Mouse (Mus musculus): ENCODE data around the gene Ninj2. TPM values are rescaled to one million over a fixed set of nuclear protein-coding genes. Genes with fewer than 3 reads are reported as not detected.

The Ninj2 gene
- polyA plus RNA-seq, 1 experiment from 2014 or later, result not detected

GRCm38 (mm10) chr6:120072630-120073029 is 20.5 kb upstream of the Ninj2 start:
- no peaks in the 10 kb centered on the region for H3K4me1 ChIP-seq (ENCODE audit: control insufficient read depth, insufficient read depth, low read length)
- H3K27me3 ChIP-seq (ENCODE audit: control insufficient read depth, insufficient read depth, low read length), result no peaks in the 10 kb centered on the region
- H3K9me3 ChIP-seq (ENCODE audit: control insufficient read depth, low read length), result no peaks in the 10 kb centered on the region
- H3K27ac ChIP-seq (ENCODE audit: low read depth, low read length), result no peak overlapping the region
- no peak for ATAC-seq (ENCODE audit: low read depth)
- no peak overlapping the region for H3K9ac ChIP-seq (replicated peaks; ENCODE audit: low read depth, low read length)
- no peak overlapping the region for H3K4me3 ChIP-seq (ENCODE audit: low read depth, low read length)
- no peak overlapping the region for H3K4me2 ChIP-seq (ENCODE audit: low read depth, low read length)
- H3K36me3 ChIP-seq (ENCODE audit: control insufficient read depth, insufficient read depth, low read length), result no peaks in the 10 kb centered on the region
- 79% methylated on average over 2 of the region's 2 CpGs for WGBS

- WGBS, result 90% methylated on average over 6 of the region's 6 CpGs
- H3K9ac ChIP-seq (replicated peaks; ENCODE audit: low read depth, low read length), result no peak overlapping the region
- no peak overlapping the region for H3K27ac ChIP-seq (ENCODE audit: low read depth, low read length)
- no peaks in the 10 kb centered on the region for H3K36me3 ChIP-seq (ENCODE audit: control insufficient read depth, insufficient read depth, low read length)
- no peak for ATAC-seq (ENCODE audit: low read depth)
- no peaks in the 10 kb centered on the region for H3K27me3 ChIP-seq (ENCODE audit: control insufficient read depth, insufficient read depth, low read length)
- H3K4me1 ChIP-seq (ENCODE audit: control insufficient read depth, insufficient read depth, low read length), result no peaks in the 10 kb centered on the region
- no peaks in the 10 kb centered on the region for H3K9me3 ChIP-seq (ENCODE audit: control insufficient read depth, low read length)
- no peak overlapping the region for H3K4me3 ChIP-seq (ENCODE audit: low read depth, low read length)
- no peak overlapping the region for H3K4me2 ChIP-seq (ENCODE audit: low read depth, low read length)
These were observed 16.3 kb upstream of the Ninj2 start for GRCm38 (mm10) chr6:120076619-120077450.

- Histone ChIP-seq H3K4me1 (ENCODE audit: control insufficient read depth, insufficient read depth, low read length) (no peaks in the 10 kb centered on the region), H3K9ac (replicated peaks; ENCODE audit: low read depth, low read length) (no peak overlapping the region), H3K27me3 (ENCODE audit: control insufficient read depth, insufficient read depth, low read length) (no peaks in the 10 kb centered on the region), H3K9me3 (ENCODE audit: control insufficient read depth, low read length) (no peaks in the 10 kb centered on the region), H3K4me2 (ENCODE audit: low read depth, low read length) (no peak overlapping the region), H3K27ac (ENCODE audit: low read depth, low read length) (no peak overlapping the region), H3K4me3 (ENCODE audit: low read depth, low read length) (no peak overlapping the region), H3K36me3 (ENCODE audit: control insufficient read depth, insufficient read depth, low read length) (no peaks in the 10 kb centered on the region)
- ATAC-seq (ENCODE audit: low read depth), result no peak
- WGBS, result 86% methylated on average over 10 of the region's 10 CpGs
These were observed 13.6 kb upstream of the Ninj2 start for GRCm38 (mm10) chr6:120079547-120079946.

- no peak overlapping the region for H3K4me3 ChIP-seq (ENCODE audit: low read depth, low read length)
- H3K9ac ChIP-seq (replicated peaks; ENCODE audit: low read depth, low read length), result no peak overlapping the region
- no peaks in the 10 kb centered on the region for H3K36me3 ChIP-seq (ENCODE audit: control insufficient read depth, insufficient read depth, low read length)
- no peaks in the 10 kb centered on the region for H3K27me3 ChIP-seq (ENCODE audit: control insufficient read depth, insufficient read depth, low read length)
- ATAC-seq (ENCODE audit: low read depth), result no peak
- no peak overlapping the region for H3K27ac ChIP-seq (ENCODE audit: low read depth, low read length)
- WGBS, result 83% methylated on average over 4 of the region's 4 CpGs
- H3K4me2 ChIP-seq (ENCODE audit: low read depth, low read length), result no peak overlapping the region
- H3K4me1 ChIP-seq (ENCODE audit: control insufficient read depth, insufficient read depth, low read length), result no peaks in the 10 kb centered on the region
- no peaks in the 10 kb centered on the region for H3K9me3 ChIP-seq (ENCODE audit: control insufficient read depth, low read length)
These were observed 11.6 kb upstream of the Ninj2 start for GRCm38 (mm10) chr6:120081516-120081915.

GRCm38 (mm10) chr6:120082251-120082950 is 10.7 kb upstream of the Ninj2 start:
- H3K36me3 ChIP-seq (ENCODE audit: control insufficient read depth, insufficient read depth, low read length), result no peaks in the 10 kb centered on the region
- 93% methylated on average over 6 of the region's 6 CpGs for WGBS
- ATAC-seq (ENCODE audit: low read depth), result no peak

GRCm38 (mm10) chr6:120082951-120083411 is 10.2 kb upstream of the Ninj2 start:
- no peak for ATAC-seq (ENCODE audit: low read depth)
- no peaks in the 10 kb centered on the region for H3K36me3 ChIP-seq (ENCODE audit: control insufficient read depth, insufficient read depth, low read length)
- H3K4me3 ChIP-seq (ENCODE audit: low read depth, low read length), result no peak overlapping the region
- H3K9ac ChIP-seq (replicated peaks; ENCODE audit: low read depth, low read length), result no peak overlapping the region
- no peaks in the 10 kb centered on the region for H3K4me1 ChIP-seq (ENCODE audit: control insufficient read depth, insufficient read depth, low read length)
- H3K4me2 ChIP-seq (ENCODE audit: low read depth, low read length), result no peak overlapping the region
- no peaks in the 10 kb centered on the region for H3K27me3 ChIP-seq (ENCODE audit: control insufficient read depth, insufficient read depth, low read length)
- no peak overlapping the region for H3K27ac ChIP-seq (ENCODE audit: low read depth, low read length)
- H3K9me3 ChIP-seq (ENCODE audit: control insufficient read depth, low read length), result no peaks in the 10 kb centered on the region
- WGBS, result 91% methylated on average over 8 of the region's 8 CpGs

More at GRCm38 (mm10) chr6:120082251-120082950, 10.7 kb upstream of the Ninj2 start:
- Histone ChIP-seq H3K9ac (replicated peaks; ENCODE audit: low read depth, low read length) (no peak overlapping the region), H3K27me3 (ENCODE audit: control insufficient read depth, insufficient read depth, low read length) (no peaks in the 10 kb centered on the region), H3K4me1 (ENCODE audit: control insufficient read depth, insufficient read depth, low read length) (no peaks in the 10 kb centered on the region), H3K9me3 (ENCODE audit: control insufficient read depth, low read length) (no peaks in the 10 kb centered on the region), H3K4me3 (ENCODE audit: low read depth, low read length) (no peak overlapping the region), H3K27ac (ENCODE audit: low read depth, low read length) (no peak overlapping the region), H3K4me2 (ENCODE audit: low read depth, low read length) (no peak overlapping the region)

- no peak for ATAC-seq (ENCODE audit: low read depth)
- 75% methylated on average over 6 of the region's 6 CpGs for WGBS
- Histone ChIP-seq H3K4me1 (ENCODE audit: control insufficient read depth, insufficient read depth, low read length) (no peaks in the 10 kb centered on the region), H3K4me3 (ENCODE audit: low read depth, low read length) (no peak overlapping the region), H3K9me3 (ENCODE audit: control insufficient read depth, low read length) (no peaks in the 10 kb centered on the region), H3K36me3 (ENCODE audit: control insufficient read depth, insufficient read depth, low read length) (no peaks in the 10 kb centered on the region), H3K27ac (ENCODE audit: low read depth, low read length) (no peak overlapping the region), H3K27me3 (ENCODE audit: control insufficient read depth, insufficient read depth, low read length) (no peaks in the 10 kb centered on the region), H3K4me2 (ENCODE audit: low read depth, low read length) (no peak overlapping the region), H3K9ac (replicated peaks; ENCODE audit: low read depth, low read length) (no peak overlapping the region)
These were observed 9.7 kb upstream of the Ninj2 start for GRCm38 (mm10) chr6:120083442-120083841.

- Histone ChIP-seq H3K9me3 (ENCODE audit: control insufficient read depth, low read length) (no peaks in the 10 kb centered on the region), H3K4me3 (ENCODE audit: low read depth, low read length) (no peak overlapping the region), H3K27me3 (ENCODE audit: control insufficient read depth, insufficient read depth, low read length) (no peaks in the 10 kb centered on the region), H3K4me1 (ENCODE audit: control insufficient read depth, insufficient read depth, low read length) (no peaks in the 10 kb centered on the region), H3K27ac (ENCODE audit: low read depth, low read length) (no peak overlapping the region), H3K9ac (replicated peaks; ENCODE audit: low read depth, low read length) (no peak overlapping the region), H3K36me3 (ENCODE audit: control insufficient read depth, insufficient read depth, low read length) (no peaks in the 10 kb centered on the region), H3K4me2 (ENCODE audit: low read depth, low read length) (no peak overlapping the region)
- 92% methylated on average over 2 of the region's 2 CpGs for WGBS
- ATAC-seq (ENCODE audit: low read depth), result no peak
These were observed 8.2 kb upstream of the Ninj2 start for GRCm38 (mm10) chr6:120084983-120085382.

- H3K27ac ChIP-seq (ENCODE audit: low read depth, low read length), result no peak overlapping the region
- no peaks in the 10 kb centered on the region for H3K9me3 ChIP-seq (ENCODE audit: control insufficient read depth, low read length)
- H3K9ac ChIP-seq (replicated peaks; ENCODE audit: low read depth, low read length), result no peak overlapping the region
- WGBS, result 79% methylated on average over 3 of the region's 3 CpGs
- no peaks in the 10 kb centered on the region for H3K4me1 ChIP-seq (ENCODE audit: control insufficient read depth, insufficient read depth, low read length)
- no peak for ATAC-seq (ENCODE audit: low read depth)
- no peaks in the 10 kb centered on the region for H3K27me3 ChIP-seq (ENCODE audit: control insufficient read depth, insufficient read depth, low read length)
- no peak overlapping the region for H3K4me2 ChIP-seq (ENCODE audit: low read depth, low read length)
- no peak overlapping the region for H3K4me3 ChIP-seq (ENCODE audit: low read depth, low read length)
- H3K36me3 ChIP-seq (ENCODE audit: control insufficient read depth, insufficient read depth, low read length), result no peaks in the 10 kb centered on the region
These were observed 7.3 kb upstream of the Ninj2 start for GRCm38 (mm10) chr6:120085832-120086231.

Data from neural tube, embryonic 14.5 days (tissue).